ENCODE assay signal across 25 mouse cellular contexts in the genomic region with DNA sequence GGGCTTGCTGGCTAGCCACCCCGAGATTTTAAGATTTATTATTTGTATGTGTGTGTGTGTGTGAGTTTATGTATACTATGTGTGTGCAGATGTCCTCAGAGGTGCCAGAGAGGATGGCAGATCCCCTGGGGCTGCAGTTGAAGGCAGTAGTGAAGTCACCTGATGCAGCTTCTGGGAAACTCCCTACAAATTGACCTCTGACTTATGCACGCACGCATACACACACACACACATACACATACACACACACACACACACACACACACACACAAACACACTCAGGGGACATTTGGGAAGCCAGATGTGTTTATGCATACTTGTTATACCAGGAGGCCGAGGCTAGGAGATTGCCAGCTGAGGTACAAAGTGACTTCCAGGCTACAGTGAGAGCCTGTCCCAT.
"Had no signal": no experiment of that assay in that cellular context is flagged by ENCODE, and none has a peak within 500 bp of the region (broad histone marks: within the 10 kb centered on the region; RNA-seq: fewer than 3 reads in every experiment).

No protein-coding gene starts in this region.

- H3K9ac ChIP-seq: heart, embryonic 12.5 days; hindbrain, embryonic 12.5 days; hindbrain, embryonic 14.5 days; kidney, embryonic 15.5 days; limb, embryonic 13.5 days; limb, embryonic 15.5 days; liver, embryonic 12.5 days had no signal

- H3K4me1 ChIP-seq: heart, embryonic 10.5 days; heart, embryonic 12.5 days; hindbrain, embryonic 12.5 days; kidney, embryonic 15.5 days; limb, embryonic 13.5 days; limb, embryonic 15.5 days had no signal

- DNase-seq: gastrocnemius, adult 2 months; gastrocnemius, postnatal 10 days; gastrocnemius, postnatal 25 days; heart, adult 18-20 months; heart, postnatal 10 days; heart, postnatal 4 days; kidney, adult 11 months; kidney, adult 2 months; kidney, adult 9 months; kidney, postnatal 14 days; kidney, postnatal 36 days; layer of hippocampus, postnatal 36 days; left cerebral cortex, postnatal 4 days had no signal

- ATAC-seq: hindbrain, embryonic 16.5 days; intestine, embryonic 16.5 days; liver, embryonic 12.5 days had no signal

- H3K4me2 ChIP-seq: heart, embryonic 12.5 days; hindbrain, embryonic 12.5 days; hindbrain, embryonic 14.5 days; kidney, embryonic 15.5 days; limb, embryonic 13.5 days; limb, embryonic 15.5 days; liver, embryonic 12.5 days had no signal

- H3K27me3 ChIP-seq: heart, embryonic 12.5 days; hindbrain, embryonic 12.5 days; kidney, embryonic 15.5 days; limb, embryonic 13.5 days; limb, embryonic 15.5 days; liver, embryonic 12.5 days had no signal

- H3K9me3 ChIP-seq: heart, embryonic 10.5 days; hindbrain, embryonic 12.5 days; kidney, embryonic 15.5 days; limb, embryonic 13.5 days; limb, embryonic 15.5 days had no signal

- H3K4me3 ChIP-seq: gastrocnemius, adult 2 months; heart, embryonic 10.5 days; heart, embryonic 12.5 days; hindbrain, embryonic 10.5 days; hindbrain, embryonic 12.5 days; kidney, embryonic 15.5 days; limb, embryonic 13.5 days; limb, embryonic 15.5 days; liver, embryonic 12.5 days had no signal

- H3K27ac ChIP-seq: gastrocnemius, adult 2 months; heart, embryonic 10.5 days; hindbrain, embryonic 10.5 days; hindbrain, embryonic 12.5 days; hindbrain, embryonic 14.5 days; kidney, embryonic 15.5 days; kidney, postnatal 0 days; limb, embryonic 13.5 days; limb, embryonic 15.5 days; liver, embryonic 12.5 days had no signal
